Mouse (Mus musculus) megakaryocyte, embryonic 14.5 days (primary cell): ENCODE data around the gene Map3k7.

Experiments used
- FLI1 ChIP-seq: IDR thresholded peaks from 2 replicates; pipeline ENCODE4 v1.6.1; 2012; ENCODE audit warnings: low read length, inconsistent platforms, mixed read lengths
- GATA1 ChIP-seq: IDR thresholded peaks from 3 replicates; pipeline ENCODE4 v1.6.1; 2012; ENCODE audit warnings: mixed read lengths, low read length, inconsistent platforms, borderline replicate concordance

DNA sequence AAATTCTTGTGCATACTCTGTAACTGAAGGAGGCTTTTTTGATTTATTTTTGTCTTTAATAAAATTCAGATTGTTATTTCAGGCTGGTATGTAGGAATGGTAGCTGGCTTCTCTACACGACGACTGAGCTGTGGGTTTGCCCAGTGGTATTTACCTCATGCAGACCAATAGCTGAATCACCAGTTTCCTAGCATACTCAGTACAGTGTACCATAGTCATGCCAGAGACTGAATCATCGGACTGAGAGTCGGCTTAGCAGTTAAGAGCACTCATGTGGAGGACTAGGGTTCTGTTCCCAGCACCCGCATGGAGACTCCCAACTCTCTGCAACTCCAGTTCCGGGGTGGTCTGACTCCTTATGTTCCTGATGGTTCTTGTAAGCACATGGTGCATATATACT is 58.4 kb downstream of the Map3k7 start:
- TF ChIP-seq GATA1 (no peak), FLI1 (no peak)
